Mouse (Mus musculus): ENCODE results near the gene Vmn1r14. TPM values are rescaled to one million over a fixed set of nuclear protein-coding genes. Genes with fewer than 3 reads are reported as not detected.

The Vmn1r14 gene
- polyA plus RNA-seq, 1 experiment from 2014 or later, result not detected

Other genes with a start within 250 kb of the Vmn1r14 start
- not detected in 2 replicates for gene Vmn1r6, start 234.4 kb upstream of the Vmn1r14 start, polyA plus RNA-seq (2014; fragmentation: Nextera tagmentation; extraction: Ambion mirVana)
- not detected in 2 replicates for gene Vmn1r7, start 206.4 kb upstream of the Vmn1r14 start, polyA plus RNA-seq (2014; fragmentation: Nextera tagmentation; extraction: Ambion mirVana)
- not detected in 2 replicates for gene Vmn1r8, start 199.4 kb upstream of the Vmn1r14 start, polyA plus RNA-seq (2014; fragmentation: Nextera tagmentation; extraction: Ambion mirVana)
- not detected in 2 replicates for gene Vmn1r9, start 164.9 kb upstream of the Vmn1r14 start, polyA plus RNA-seq (2014; fragmentation: Nextera tagmentation; extraction: Ambion mirVana)
- not detected in 2 replicates for gene Vmn1r10, start 122.2 kb upstream of the Vmn1r14 start, polyA plus RNA-seq (2014; fragmentation: Nextera tagmentation; extraction: Ambion mirVana)
- gene Vmn1r11, start 98.2 kb upstream of the Vmn1r14 start, polyA plus RNA-seq (2014; fragmentation: Nextera tagmentation; extraction: Ambion mirVana), result not detected in 2 replicates
- gene Vmn1r12, start 74.8 kb upstream of the Vmn1r14 start, polyA plus RNA-seq (2014; fragmentation: Nextera tagmentation; extraction: Ambion mirVana), result not detected in 2 replicates
- gene Vmn1r13, start 28.4 kb upstream of the Vmn1r14 start, polyA plus RNA-seq (2014; fragmentation: Nextera tagmentation; extraction: Ambion mirVana), result not detected in 2 replicates
- gene Vmn1r15, start 26.3 kb downstream of the Vmn1r14 start, polyA plus RNA-seq (2014; fragmentation: Nextera tagmentation; extraction: Ambion mirVana), result not detected in 2 replicates
- not detected in 2 replicates for gene Vmn1r16, start 97.8 kb downstream of the Vmn1r14 start, polyA plus RNA-seq (2014; fragmentation: Nextera tagmentation; extraction: Ambion mirVana)
- not detected in 2 replicates for gene Vmn1r17, start 132.0 kb downstream of the Vmn1r14 start, polyA plus RNA-seq (2014; fragmentation: Nextera tagmentation; extraction: Ambion mirVana)
- gene Vmn1r18, start 164.1 kb downstream of the Vmn1r14 start, polyA plus RNA-seq (2014; fragmentation: Nextera tagmentation; extraction: Ambion mirVana), result not detected in 2 replicates
- gene Vmn1r19, start 172.1 kb downstream of the Vmn1r14 start, polyA plus RNA-seq (2014; fragmentation: Nextera tagmentation; extraction: Ambion mirVana), result not detected in 2 replicates
- gene Vmn1r20, start 197.2 kb downstream of the Vmn1r14 start, polyA plus RNA-seq (2014; fragmentation: Nextera tagmentation; extraction: Ambion mirVana), result not detected in 2 replicates